Mouse (Mus musculus) kidney, postnatal 0 days (tissue): ENCODE data around the gene Slc4a1. TPM values are rescaled to one million over a fixed set of nuclear protein-coding genes. Genes with fewer than 3 reads are reported as not detected.

ENCODE experiments used
- ATAC-seq: fragments of 200-750 bp; cut with Nextera tagmentation; replicated peaks from 2 replicates; pipeline ENCODE4 v1.8.0; 2017; ENCODE audit warnings: low read depth, moderate number of reproducible peaks, moderate TSS enrichment, moderate library complexity; ENCODE audit not compliant: low FRiP score
- DNase-seq: peaks from one replicate; pipeline ENCODE4 v3.0.0-alpha.2; 2016; ENCODE audit warnings: low spot score
- H3K27ac ChIP-seq: fragments of 300-500 bp; sonication (generic); 2 replicates; pipeline ENCODE4 v1.5.1; 2014; ENCODE audit warnings: mild to moderate bottlenecking
- H3K27me3 ChIP-seq: fragments of 300-500 bp; sonication (generic); 2 replicates; pipeline ENCODE4 v1.6.1; 2014; ENCODE audit warnings: low read length, mixed read lengths; ENCODE audit not compliant: insufficient read depth
- H3K36me3 ChIP-seq: fragments of 300-500 bp; sonication (generic); 2 replicates; pipeline ENCODE4 v1.6.1; 2014; ENCODE audit warnings: low read length, mixed read lengths; ENCODE audit not compliant: insufficient read depth
- H3K4me1 ChIP-seq: fragments of 300-500 bp; sonication (generic); replicated peaks from 2 replicates; pipeline ENCODE4 v1.6.1; 2014; ENCODE audit warnings: antibody characterized with exemption, low read length, mixed read lengths; ENCODE audit not compliant: insufficient read depth
- H3K4me2 ChIP-seq: fragments of 300-500 bp; sonication (generic); 2 replicates; pipeline ENCODE4 v1.6.1; 2014; ENCODE audit warnings: mild to moderate bottlenecking, low read length, moderate library complexity, mixed read lengths
- H3K4me3 ChIP-seq: fragments of 300-500 bp; sonication (generic); replicated peaks from 2 replicates; pipeline ENCODE4 v1.5.1; 2014; ENCODE audit warnings: low read depth, low read length
- H3K9ac ChIP-seq: fragments of 300-500 bp; sonication (generic); 2 replicates; pipeline ENCODE4 v1.6.1; 2014; ENCODE audit warnings: low read depth, low read length
- H3K9me3 ChIP-seq: fragments of 300-500 bp; sonication (generic); replicated peaks from 2 replicates; pipeline ENCODE4 v1.6.1; 2016; ENCODE audit warnings: low read length, inconsistent platforms, mixed read lengths
- CTCF ChIP-seq: IDR thresholded peaks from 2 replicates; pipeline ENCODE4 v1.5.1; 2016; ENCODE audit warnings: antibody characterized with exemption, low read depth, mild to moderate bottlenecking, moderate library complexity
- WGBS: fragments of 180-500 bp; shearing (Covaris S2); extraction: QIAGEN DNeasy Blood & Tissue Kit; methylation state at CpG from one replicate; pipeline ENCODE4 v1.1.7; 2014; 5-methylcytosine and 5-hydroxymethylcytosine counted together
- polyA plus RNA-seq: library from polyadenylated mRNA; unstranded; fragments of >200 nt; fragmentation: Nextera tagmentation; extraction: Ambion mirVana; gene quantifications from 2 replicates; pipeline ENCODE4 v1.2.1, GENCODE M21; 2015

Gene Slc4a1
- polyA plus RNA-seq, 1 experiment from 2014 or later: 7.4 TPM

DNA sequence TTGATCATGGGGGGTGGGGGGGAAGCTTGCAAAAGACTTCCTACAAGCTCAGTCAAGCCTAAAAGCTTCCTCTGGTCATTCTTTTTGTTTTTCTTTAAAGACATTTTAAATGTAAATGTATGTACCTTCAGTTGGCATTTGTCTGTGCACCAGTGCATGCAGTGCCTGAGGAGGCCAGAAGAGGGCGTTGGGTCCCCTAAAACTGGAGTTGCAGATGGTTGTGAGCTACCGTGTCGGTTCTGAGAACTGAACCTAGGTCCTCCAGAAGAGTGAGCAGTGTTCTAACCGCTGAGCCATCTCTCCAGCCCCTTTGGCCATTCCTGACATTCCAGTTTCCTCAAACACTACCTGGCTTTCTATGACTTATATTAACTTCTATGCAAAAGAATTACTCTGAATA is 26.4 kb downstream of the Slc4a1 start:
- H3K27ac ChIP-seq: no peak overlapping the region

GRCm38 (mm10) chr11:102339195-102339594 is 26.8 kb downstream of the Slc4a1 start:
- Histone ChIP-seq H3K4me3 (no peak overlapping the region), H3K27me3 (no peaks in the 10 kb centered on the region), H3K36me3 (no peaks in the 10 kb centered on the region), H3K9me3 (no peaks in the 10 kb centered on the region), H3K27ac (no peak overlapping the region), H3K4me1 (no peaks in the 10 kb centered on the region; the same call in 1 of the 2 replicates), H3K4me2 (no peak overlapping the region), H3K9ac (no peak overlapping the region)
- ATAC-seq (no peak), DNase-seq (no peak)
- no peak for TF ChIP-seq CTCF
- WGBS: 71% methylated on average over 11 of the region's 11 CpGs

More for the DNA sequence above, 26.4 kb downstream of the Slc4a1 start:
- 72% methylated on average over 4 of the region's 4 CpGs for WGBS
- no peaks in the 10 kb centered on the region for H3K36me3 ChIP-seq
- no peak overlapping the region for H3K4me2 ChIP-seq
- H3K4me3 ChIP-seq: no peak overlapping the region
- no peak for DNase-seq
- H3K9ac ChIP-seq: no peak overlapping the region
- ATAC-seq: no peak
- TF ChIP-seq CTCF: peak; percentile 49
- no peaks in the 10 kb centered on the region; the same call in 1 of the 2 replicates for H3K4me1 ChIP-seq
- no peaks in the 10 kb centered on the region for H3K27me3 ChIP-seq
- no peaks in the 10 kb centered on the region for H3K9me3 ChIP-seq

GRCm38 (mm10) chr11:102338561-102338960 is 27.4 kb downstream of the Slc4a1 start:
- H3K9ac ChIP-seq: no peak overlapping the region
- no peaks in the 10 kb centered on the region; the same call in 1 of the 2 replicates for H3K4me1 ChIP-seq
- DNase-seq (peak; percentile 60), ATAC-seq (no peak)
- no peak for TF ChIP-seq CTCF
- no peaks in the 10 kb centered on the region for H3K36me3 ChIP-seq
- no peak overlapping the region for H3K4me2 ChIP-seq
- no peaks in the 10 kb centered on the region for H3K9me3 ChIP-seq
- no peaks in the 10 kb centered on the region for H3K27me3 ChIP-seq
- no peak overlapping the region for H3K27ac ChIP-seq
- no peak overlapping the region for H3K4me3 ChIP-seq
- 29% methylated on average over 3 of the region's 3 CpGs for WGBS

DNA sequence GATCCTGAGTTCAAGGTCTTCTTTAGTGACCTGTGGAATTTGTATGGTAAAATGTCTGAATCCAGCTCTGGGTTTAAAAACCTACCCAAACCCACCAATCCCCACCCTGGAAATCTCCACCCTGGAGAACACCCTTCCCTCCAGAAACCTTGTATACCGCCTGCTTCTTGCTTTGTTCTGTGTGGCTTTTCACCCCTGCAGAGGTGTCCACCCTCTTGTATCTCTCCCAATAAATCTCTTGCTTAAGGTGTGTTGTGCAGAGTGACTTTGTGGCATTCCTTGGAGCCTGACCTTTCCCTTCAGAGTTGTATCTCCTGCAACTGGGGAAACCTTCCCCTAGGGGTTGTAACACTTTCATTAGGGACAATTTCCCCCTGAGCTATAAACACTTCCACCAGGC is 28.1 kb downstream of the Slc4a1 start:
- 41% methylated on average over 1 of the region's 1 CpGs for WGBS
- no peak for TF ChIP-seq CTCF
- DNase-seq: no peak
- Histone ChIP-seq H3K27me3 (no peaks in the 10 kb centered on the region), H3K4me3 (no peak overlapping the region), H3K9me3 (no peaks in the 10 kb centered on the region), H3K9ac (no peak overlapping the region), H3K27ac (no peak overlapping the region), H3K4me2 (no peak overlapping the region), H3K36me3 (no peaks in the 10 kb centered on the region), H3K4me1 (no peaks in the 10 kb centered on the region; the same call in 1 of the 2 replicates)
- no peak for ATAC-seq

DNA sequence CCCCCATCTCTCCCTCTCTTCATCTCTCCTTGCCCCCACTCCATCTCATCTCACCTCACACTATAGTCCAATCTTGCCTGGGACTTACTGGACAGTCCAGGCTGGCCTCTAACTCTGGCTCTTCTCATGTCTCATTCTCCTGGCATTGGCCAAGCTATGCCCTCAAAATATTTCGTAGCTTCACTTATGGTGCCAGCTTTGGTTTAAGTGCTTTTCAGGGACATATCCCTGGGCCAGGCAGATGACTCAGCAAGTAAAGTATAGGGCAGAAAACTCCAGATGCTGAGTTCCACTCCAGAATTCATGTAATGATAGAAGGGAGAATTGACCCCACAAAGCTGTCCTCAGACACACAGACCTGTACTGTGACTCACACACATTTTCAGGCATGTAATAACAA is 29.8 kb downstream of the Slc4a1 start:
- ATAC-seq: no peak
- Histone ChIP-seq H3K4me3 (no peak overlapping the region), H3K27ac (no peak overlapping the region), H3K9ac (no peak overlapping the region), H3K9me3 (no peaks in the 10 kb centered on the region), H3K27me3 (no peaks in the 10 kb centered on the region), H3K4me1 (no peaks in the 10 kb centered on the region; the same call in 1 of the 2 replicates), H3K36me3 (no peaks in the 10 kb centered on the region), H3K4me2 (no peak overlapping the region)
- 78% methylated on average over 1 of the region's 1 CpGs for WGBS
- TF ChIP-seq CTCF: no peak
- DNase-seq: no peak

GRCm38 (mm10) chr11:102334973-102335700 is 30.9 kb downstream of the Slc4a1 start:
- ATAC-seq (no peak), DNase-seq (peak; percentile 47)
- H3K27ac ChIP-seq: 0 out of 2 replicates have a peak overlapping the region, but pooled peaks have one; percentile 25
- 35% methylated on average over 9 of the region's 9 CpGs for WGBS
- H3K36me3 ChIP-seq: no peaks in the 10 kb centered on the region
- TF ChIP-seq CTCF: no peak
- H3K9ac ChIP-seq: no peak overlapping the region
- H3K4me2 ChIP-seq: 0 out of 2 replicates have a peak overlapping the region, but pooled peaks have one; percentile 3
- no peaks in the 10 kb centered on the region; the same call in 1 of the 2 replicates for H3K4me1 ChIP-seq
- no peaks in the 10 kb centered on the region for H3K9me3 ChIP-seq
- no peaks in the 10 kb centered on the region for H3K27me3 ChIP-seq
- H3K4me3 ChIP-seq: no peak overlapping the region
